Mouse (Mus musculus) frontal cortex, postnatal 10 days (tissue): ENCODE data around the gene Gm10668.
"Not testable (repeated sequence)": the region's sequence is repeated elsewhere in the genome, so short reads cannot be mapped to it uniquely, and the experiment has no call there.

Experiments used
- DNase-seq, 2 experiments: peaks; one replicate each; pipeline ENCODE4 v3.0.0; 2022; ENCODE audit warnings: low spot score in 2 of 2, mixed read lengths in 1 of 2

The Gm10668 gene

DNA sequence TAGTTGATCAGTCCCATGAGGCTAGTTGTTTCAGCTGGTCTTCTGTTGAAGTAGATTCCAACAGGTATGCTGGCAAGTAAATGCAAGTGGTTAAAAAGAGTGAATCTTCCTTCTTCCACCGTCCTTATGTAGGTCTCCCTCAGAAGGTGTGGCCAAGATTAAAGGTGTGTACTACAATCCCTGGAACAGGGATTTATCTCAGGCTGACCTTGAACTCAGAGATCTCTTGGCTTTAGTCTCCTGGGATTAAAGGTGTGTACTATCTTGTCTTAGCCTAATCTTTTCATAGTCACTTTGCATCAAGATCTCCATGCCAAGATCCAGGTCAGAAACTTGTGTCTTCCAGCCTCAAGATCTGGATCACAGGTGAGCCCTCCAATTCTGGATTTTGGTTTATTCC, at the start of gene Gm10668:
Gene Gm10668 (minus strand): TSS at position 101 of the 400 bp plus-strand sequence.
- not testable (repeated sequence) for DNase-seq

DNA sequence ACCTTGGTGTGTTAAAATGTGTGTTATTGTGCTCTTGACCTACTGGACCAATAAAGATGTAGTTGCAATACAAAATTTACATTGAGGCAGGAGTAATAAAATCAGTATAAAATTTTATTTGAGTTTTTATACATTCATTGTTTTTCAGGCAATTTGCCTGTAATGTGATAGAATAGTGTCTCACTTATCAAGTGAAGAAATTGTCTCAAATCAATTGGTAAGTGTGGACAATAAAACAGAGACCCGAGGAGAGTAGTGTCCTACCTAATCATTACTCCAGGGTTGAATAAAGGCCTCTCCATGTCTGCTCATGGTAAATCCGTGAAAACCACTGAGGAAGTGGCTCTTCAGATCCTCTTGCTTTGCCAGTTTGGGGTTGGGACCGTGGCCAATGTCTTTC, 40.5 kb upstream of the Gm10668 start, which contains the start of gene Vmn1r112:
Gene Vmn1r112 (plus strand): TSS at position 301 of the 400 bp plus-strand sequence.
- DNase-seq: not testable (repeated sequence)

- DNase-seq: not testable (repeated sequence)
Measured at GRCm38 (mm10) chr7:20703116-20703515, 27.3 kb downstream of the Gm10668 start, which contains the start of gene Vmn1r111. Vmn1r111 (minus strand) TSS chr7:20703216.
